Mouse (Mus musculus): ENCODE data around the gene Pga5. TPM values are rescaled to one million over a fixed set of nuclear protein-coding genes. Genes with fewer than 3 reads are reported as not detected.

The Pga5 gene
- total and polyA plus RNA-seq, 3 experiments = 0.08 TPM; not detected in 2

- H3K4me2 ChIP-seq (ENCODE audit: insufficient read depth, low read depth, poor library complexity, severe bottlenecking) = no peak overlapping the region
- TF ChIP-seq PAX5 (IDR thresholded peaks at IDR 0.05; ENCODE audit: low read length) = no peak
- TF ChIP-seq KAT2A (IDR thresholded peaks at IDR 0.05; ENCODE audit: insufficient replicate concordance, low read length) = no peak
- H3K27me3 ChIP-seq (replicated peaks) = no peaks in the 10 kb centered on the region
- H3K4me3 ChIP-seq (replicated peaks in 1 of 3; ENCODE audit: low read depth in 2 of 3, low read length in 2 of 3, poor library complexity in 1 of 3) = no peak overlapping the region
- no peaks in the 10 kb centered on the region for H3K9me3 ChIP-seq (replicated peaks; ENCODE audit: low read length)
- dilution Hi-C loops (cut with MboI; ENCODE audit: extremely low pct_ligation_motif_present, extremely low pct_unique_long_range_greater_than_20kb, low sequenced_read_pairs) (no loop called here), in situ Hi-C loops (cut with MboI; ENCODE audit: low pct_ligation_motif_present, low pct_unique_long_range_greater_than_20kb, low sequenced_read_pairs) (no loop called here)
- H3K9ac ChIP-seq (ENCODE audit: insufficient read depth, low read depth) = no peak overlapping the region
- H3K4me1 ChIP-seq (ENCODE audit: control insufficient read depth in 1 of 2, insufficient read depth in 2 of 2) = peaks cover 7 to 31% of the 10 kb centered on the region in 2 experiments; a peak in 3 of 4 replicates
- no peaks in the 10 kb centered on the region for H3K79me2 ChIP-seq (replicated peaks; ENCODE audit: control insufficient read depth, extremely low read depth, insufficient read depth, poor library complexity, severe bottlenecking)
- DNase-seq (ENCODE audit: extremely low read depth) = no peak
- no peak overlapping the region for H3K27ac ChIP-seq (ENCODE audit: insufficient read depth, low read depth)
- H3K36me3 ChIP-seq (replicated peaks in 1 of 2; ENCODE audit: control insufficient read depth in 1 of 2, insufficient read depth in 1 of 2, low read length in 1 of 2) = peaks cover 43 to 94% of the 10 kb centered on the region in 2 experiments
Observed at GRCm38 (mm10) chr19:10713551-10713950, 35.7 kb upstream of the Pga5 start.

GRCm38 (mm10) chr19:10712646-10713045 lies 34.8 kb upstream of the Pga5 start:
- Histone ChIP-seq H3K79me2 (replicated peaks; ENCODE audit: control insufficient read depth, extremely low read depth, insufficient read depth, poor library complexity, severe bottlenecking) (no peaks in the 10 kb centered on the region), H3K4me2 (ENCODE audit: insufficient read depth, low read depth, poor library complexity, severe bottlenecking) (no peak overlapping the region), H3K9me3 (replicated peaks; ENCODE audit: low read length) (no peaks in the 10 kb centered on the region), H3K4me3 (replicated peaks in 1 of 3; ENCODE audit: low read depth in 2 of 3, low read length in 2 of 3, poor library complexity in 1 of 3) (no peak overlapping the region), H3K9ac (ENCODE audit: insufficient read depth, low read depth) (no peak overlapping the region), H3K27me3 (replicated peaks) (no peaks in the 10 kb centered on the region), H3K36me3 (replicated peaks in 1 of 2; ENCODE audit: control insufficient read depth in 1 of 2, insufficient read depth in 1 of 2, low read length in 1 of 2) (peaks cover 46 to 93% of the 10 kb centered on the region in 2 experiments), H3K4me1 (ENCODE audit: control insufficient read depth in 1 of 2, insufficient read depth in 2 of 2) (peaks cover 7 to 31% of the 10 kb centered on the region in 2 experiments; a peak in 3 of 4 replicates), H3K27ac (ENCODE audit: insufficient read depth, low read depth) (no peak overlapping the region)
- DNase-seq (ENCODE audit: extremely low read depth) = no peak
- dilution Hi-C loops (cut with MboI; ENCODE audit: extremely low pct_ligation_motif_present, extremely low pct_unique_long_range_greater_than_20kb, low sequenced_read_pairs) (no loop called here), in situ Hi-C loops (cut with MboI; ENCODE audit: low pct_ligation_motif_present, low pct_unique_long_range_greater_than_20kb, low sequenced_read_pairs) (no loop called here)
- TF ChIP-seq JUND (conservative IDR thresholded peaks at IDR 0.05; ENCODE audit: low read depth, low read length) = no peak
- TF ChIP-seq MYC (IDR thresholded peaks at IDR 0.05; ENCODE audit: low read depth, low read length) = no peak
- no peak for TF ChIP-seq NELFE (IDR thresholded peaks at IDR 0.05; ENCODE audit: low read depth, low read length)
- no peak for TF ChIP-seq SIN3A (IDR thresholded peaks at IDR 0.05; ENCODE audit: low read length)
- no peak for TF ChIP-seq KAT2A (IDR thresholded peaks at IDR 0.05; ENCODE audit: insufficient replicate concordance, low read length)
- TF ChIP-seq TBP (conservative IDR thresholded peaks at IDR 0.05; ENCODE audit: low read depth, low read length) = no peak
- no peak for TF ChIP-seq ELF1 (IDR thresholded peaks at IDR 0.05; ENCODE audit: low read depth, low read length)
- TF ChIP-seq MAFK (IDR thresholded peaks at IDR 0.05; ENCODE audit: insufficient replicate concordance, low read length) = no peak
- TF ChIP-seq CHD2 (IDR thresholded peaks at IDR 0.05; ENCODE audit: low read length) = no peak
- no peak for TF ChIP-seq POLR2A (IDR thresholded peaks at IDR 0.05; ENCODE audit: low read depth, low read length)
- no peak for TF ChIP-seq ETS1 (conservative IDR thresholded peaks at IDR 0.05; ENCODE audit: low read depth, low read length)
- no peak for TF ChIP-seq CTCF (conservative IDR thresholded peaks at IDR 0.05 in 1 of 2, IDR thresholded peaks at IDR 0.05 in 1 of 2; ENCODE audit: low read depth in 2 of 2, low read length in 2 of 2)
- no peak for TF ChIP-seq RCOR1 (conservative IDR thresholded peaks at IDR 0.05; ENCODE audit: low read depth, low read length)
- TF ChIP-seq BHLHE40 (IDR thresholded peaks at IDR 0.05; ENCODE audit: low read depth, low read length) = no peak
- no peak for TF ChIP-seq POLR2AphosphoS2 (IDR thresholded peaks at IDR 0.05; ENCODE audit: low read depth, low read length)
- no peak for TF ChIP-seq GABPA (IDR thresholded peaks at IDR 0.05; ENCODE audit: insufficient replicate concordance, low read depth, low read length)
- no peak for TF ChIP-seq MAZ (IDR thresholded peaks at IDR 0.05; ENCODE audit: low read depth, low read length)
- TF ChIP-seq SMC3 (IDR thresholded peaks at IDR 0.05; ENCODE audit: low read depth, low read length) = no peak
- TF ChIP-seq PAX5 (IDR thresholded peaks at IDR 0.05; ENCODE audit: low read length) = no peak
- no peak for TF ChIP-seq ZMIZ1 (IDR thresholded peaks at IDR 0.05; ENCODE audit: low read depth, low read length)

All from CH12.LX (cell line).